Mouse (Mus musculus): ENCODE measurements around the gene Map3k11. TPM values are rescaled to one million over a fixed set of nuclear protein-coding genes. Genes with fewer than 3 reads are reported as not detected.

Map3k11 gene
- total and polyA plus RNA-seq, 3 experiments = 22.5 to 38.3 TPM; not detected in 1

GRCm38 (mm10) chr19:5684985-5685384 is 3.6 kb upstream of the Map3k11 start:
- Histone ChIP-seq H3K4me3 (ENCODE audit: control insufficient read depth in 1 of 2, insufficient read depth in 1 of 2, low read depth in 2 of 2, low read length in 2 of 2) (no peak overlapping the region), H3K36me3 (ENCODE audit: control insufficient read depth in 1 of 2, insufficient read depth in 2 of 2, low read length in 2 of 2) (peaks cover 0 to 3% of the 10 kb centered on the region in 2 experiments; a peak in 2 of 4 replicates), H3K9ac (ENCODE audit: control insufficient read depth, low read depth, low read length, poor library complexity, severe bottlenecking) (no peak overlapping the region), H3K79me2 (ENCODE audit: control insufficient read depth, insufficient read depth, low read length, poor library complexity) (peaks cover 15% of the 10 kb centered on the region), H3K4me1 (ENCODE audit: control insufficient read depth in 1 of 2, insufficient read depth in 2 of 2, low read length in 2 of 2) (peaks cover 2 to 5% of the 10 kb centered on the region in 2 experiments; a peak in 2 of 4 replicates), H3K27me3 (ENCODE audit: control insufficient read depth in 1 of 2, insufficient read depth in 2 of 2, low read length in 2 of 2) (no peaks in the 10 kb centered on the region), H3K9me3 (replicated peaks; ENCODE audit: insufficient read depth, low read length) (no peaks in the 10 kb centered on the region), H3K27ac (ENCODE audit: control insufficient read depth, low read depth, low read length) (no peak overlapping the region)
- no peak for TF ChIP-seq USF1 (IDR thresholded peaks at IDR 0.05; ENCODE audit: low read depth, low read length)
- no peak for DNase-seq (ENCODE audit: low read depth, low spot score)

- DNase-seq (ENCODE audit: low read depth, low spot score) = no peak
- no peaks in the 10 kb centered on the region for H3K9me3 ChIP-seq (replicated peaks; ENCODE audit: insufficient read depth, low read length)
- no peak overlapping the region for H3K4me3 ChIP-seq (ENCODE audit: control insufficient read depth in 1 of 2, insufficient read depth in 1 of 2, low read depth in 2 of 2, low read length in 2 of 2)
- no peaks in the 10 kb centered on the region for H3K27me3 ChIP-seq (ENCODE audit: control insufficient read depth in 1 of 2, insufficient read depth in 2 of 2, low read length in 2 of 2)
- H3K4me1 ChIP-seq (ENCODE audit: control insufficient read depth in 1 of 2, insufficient read depth in 2 of 2, low read length in 2 of 2) = peaks cover 2 to 6% of the 10 kb centered on the region in 2 experiments; a peak in 3 of 4 replicates
- TF ChIP-seq TBP (IDR thresholded peaks at IDR 0.05; ENCODE audit: low read depth, low read length) (no peak), GABPA (IDR thresholded peaks at IDR 0.05; ENCODE audit: low read depth, low read length) (no peak), ZC3H11A (IDR thresholded peaks at IDR 0.05; ENCODE audit: low read depth, low read length) (no peak), POLR2AphosphoS5 (IDR thresholded peaks at IDR 0.05; ENCODE audit: borderline replicate concordance, low read depth, low read length) (no peak), POLR2A (IDR thresholded peaks at IDR 0.05; ENCODE audit: control insufficient read depth in 1 of 2, insufficient read depth in 1 of 2, low read depth in 1 of 2, low read length in 2 of 2, poor library complexity in 1 of 2) (no peak), KAT2A (conservative IDR thresholded peaks at IDR 0.05; ENCODE audit: low read depth, low read length) (no peak), ZMIZ1 (IDR thresholded peaks at IDR 0.05; ENCODE audit: low read depth, low read length) (no peak), E2F4 (IDR thresholded peaks at IDR 0.05; ENCODE audit: borderline replicate concordance, low read depth, low read length) (no peak), JUND (IDR thresholded peaks at IDR 0.05; ENCODE audit: low read depth, low read length) (no peak), POLR2AphosphoS2 (IDR thresholded peaks at IDR 0.05; ENCODE audit: low read length) (no peak), RCOR1 (IDR thresholded peaks at IDR 0.05; ENCODE audit: low read depth, low read length) (no peak), HCFC1 (IDR thresholded peaks at IDR 0.05; ENCODE audit: low read depth, low read length) (no peak)
- peaks cover 0 to 2% of the 10 kb centered on the region in 2 experiments; a peak in 2 of 4 replicates for H3K36me3 ChIP-seq (ENCODE audit: control insufficient read depth in 1 of 2, insufficient read depth in 2 of 2, low read length in 2 of 2)
- no peak overlapping the region for H3K27ac ChIP-seq (ENCODE audit: control insufficient read depth, low read depth, low read length)
- H3K79me2 ChIP-seq (ENCODE audit: control insufficient read depth, insufficient read depth, low read length, poor library complexity) = peaks cover 19% of the 10 kb centered on the region
- no peak overlapping the region for H3K9ac ChIP-seq (ENCODE audit: control insufficient read depth, low read depth, low read length, poor library complexity, severe bottlenecking)
Measured at GRCm38 (mm10) chr19:5685431-5685830, 3.1 kb upstream of the Map3k11 start.

- no peak overlapping the region for H3K27ac ChIP-seq (ENCODE audit: control insufficient read depth, low read depth, low read length)
Measured at GRCm38 (mm10) chr19:5685861-5686260, 2.7 kb upstream of the Map3k11 start.

More at GRCm38 (mm10) chr19:5685861-5686260, 2.7 kb upstream of the Map3k11 start:
- no peak for TF ChIP-seq GATA1 (IDR thresholded peaks at IDR 0.05; ENCODE audit: low read depth, low read length)
- TF ChIP-seq RAD21 (IDR thresholded peaks at IDR 0.05; ENCODE audit: low read depth, low read length) = no peak
- no peak for TF ChIP-seq MXI1 (IDR thresholded peaks at IDR 0.05; ENCODE audit: low read depth, low read length)
- TF ChIP-seq SIN3A (IDR thresholded peaks at IDR 0.05; ENCODE audit: low read length) = no peak
- no peak for TF ChIP-seq POLR2A (IDR thresholded peaks at IDR 0.05; ENCODE audit: control insufficient read depth in 1 of 2, insufficient read depth in 1 of 2, low read depth in 1 of 2, low read length in 2 of 2, poor library complexity in 1 of 2)
- TF ChIP-seq ZKSCAN1 (IDR thresholded peaks at IDR 0.05; ENCODE audit: low read depth, low read length) = no peak
- Histone ChIP-seq H3K9ac (ENCODE audit: control insufficient read depth, low read depth, low read length, poor library complexity, severe bottlenecking) (no peak overlapping the region), H3K27me3 (ENCODE audit: control insufficient read depth in 1 of 2, insufficient read depth in 2 of 2, low read length in 2 of 2) (no peaks in the 10 kb centered on the region), H3K79me2 (ENCODE audit: control insufficient read depth, insufficient read depth, low read length, poor library complexity) (peaks cover 24% of the 10 kb centered on the region), H3K4me1 (ENCODE audit: control insufficient read depth in 1 of 2, insufficient read depth in 2 of 2, low read length in 2 of 2) (peaks cover 2 to 10% of the 10 kb centered on the region in 2 experiments; a peak in 3 of 4 replicates), H3K4me3 (ENCODE audit: control insufficient read depth in 1 of 2, insufficient read depth in 1 of 2, low read depth in 2 of 2, low read length in 2 of 2) (no peak overlapping the region), H3K36me3 (ENCODE audit: control insufficient read depth in 1 of 2, insufficient read depth in 2 of 2, low read length in 2 of 2) (peaks cover 2 to 3% of the 10 kb centered on the region in 2 experiments; a peak in 1 of 4 replicates), H3K9me3 (replicated peaks; ENCODE audit: insufficient read depth, low read length) (no peaks in the 10 kb centered on the region)
- DNase-seq (ENCODE audit: low read depth, low spot score) = no peak
